Mouse (Mus musculus): ENCODE measurements at regions not wholly inside any gene's neighbourhood (a gene's known extent, or its start where the extent isn't known, plus 50 kb on each side); places are given as distances from the start of the nearest gene placed in this dataset.

GRCm38 (mm10) chr4:114665684-114666083, 155.8 kb upstream of the Gm12830 start:
- peaks cover 52% of the 10 kb centered on the region for H3K27me3 ChIP-seq (ENCODE audit: control insufficient read depth, insufficient read depth, low read length)
- H3K36me3 ChIP-seq (ENCODE audit: control insufficient read depth, insufficient read depth), result no peaks in the 10 kb centered on the region
- H3K9ac ChIP-seq (ENCODE audit: low read length), result peak overlapping the region; percentile 6; the same call in 1 of the 2 replicates
- peak overlapping the region; percentile 66 for H3K4me2 ChIP-seq (ENCODE audit: low read depth, low read length)
- peak overlapping the region; percentile 42 for H3K4me3 ChIP-seq (ENCODE audit: low read length)
- ATAC-seq (replicated peaks; ENCODE audit: extremely low read depth, insufficient read depth, low FRiP score), result peak; percentile 52; the same call in 1 of the 2 replicates
- WGBS, result 2% methylated on average over 14 of the region's 14 CpGs
- H3K27ac ChIP-seq (ENCODE audit: low read length), result no peak overlapping the region
- H3K4me1 ChIP-seq (ENCODE audit: control insufficient read depth, insufficient read depth, low read length), result peaks cover 10% of the 10 kb centered on the region
- H3K9me3 ChIP-seq (replicated peaks; ENCODE audit: control insufficient read depth, low read length), result no peaks in the 10 kb centered on the region

DNA sequence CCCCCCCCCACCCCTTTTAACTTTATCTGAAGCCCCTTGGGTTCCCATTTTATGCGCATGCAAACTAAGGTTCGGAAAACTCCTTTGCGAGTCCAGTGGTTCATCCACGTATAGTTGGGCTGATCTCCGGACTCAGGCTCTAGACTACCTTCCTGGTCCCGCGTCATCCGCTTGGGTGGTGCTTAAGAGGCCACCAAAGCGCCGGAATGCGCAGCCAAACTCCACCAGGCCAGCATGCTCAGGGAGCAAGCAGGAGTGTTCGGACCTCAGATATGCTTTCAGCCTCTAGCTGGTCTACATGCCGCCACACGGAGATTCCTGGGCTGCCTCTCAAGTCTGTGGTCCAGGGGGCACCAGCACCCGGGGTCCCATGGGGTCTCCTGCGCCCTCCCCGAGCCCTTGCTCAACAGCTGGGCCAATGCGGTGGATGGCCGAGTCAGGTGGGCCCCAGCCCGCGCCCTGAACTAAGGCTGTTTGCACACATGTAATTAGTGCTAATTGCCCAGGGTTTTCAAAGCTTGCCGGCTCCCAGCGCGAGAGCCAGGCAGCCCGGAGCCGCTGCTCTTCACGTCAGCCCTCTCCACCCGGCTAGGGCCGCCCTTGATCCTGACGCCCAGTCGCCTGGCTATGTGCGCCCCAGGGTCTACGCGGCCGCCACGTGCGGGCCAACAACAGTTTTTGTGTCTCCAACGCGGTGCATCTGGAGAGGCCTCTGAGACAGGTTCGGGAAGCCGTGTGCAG, 155.1 kb upstream of the Gm12830 start:
- H3K27me3 ChIP-seq (ENCODE audit: control insufficient read depth, insufficient read depth, low read length), result peaks cover 52% of the 10 kb centered on the region
- no peaks in the 10 kb centered on the region for H3K36me3 ChIP-seq (ENCODE audit: control insufficient read depth, insufficient read depth)
- peak overlapping the region; percentile 66 for H3K4me2 ChIP-seq (ENCODE audit: low read depth, low read length)
- H3K4me3 ChIP-seq (ENCODE audit: low read length), result peak overlapping the region; percentile 42
- peak; percentile 45; the same call in 1 of the 2 replicates for ATAC-seq (replicated peaks; ENCODE audit: extremely low read depth, insufficient read depth, low FRiP score)
- H3K9me3 ChIP-seq (replicated peaks; ENCODE audit: control insufficient read depth, low read length), result no peaks in the 10 kb centered on the region
- H3K27ac ChIP-seq (ENCODE audit: low read length), result no peak overlapping the region
- WGBS, result 6% methylated on average over 41 of the region's 41 CpGs
- peaks cover 10% of the 10 kb centered on the region for H3K4me1 ChIP-seq (ENCODE audit: control insufficient read depth, insufficient read depth, low read length)
- H3K9ac ChIP-seq (ENCODE audit: low read length), result peak overlapping the region; percentile 46

DNA sequence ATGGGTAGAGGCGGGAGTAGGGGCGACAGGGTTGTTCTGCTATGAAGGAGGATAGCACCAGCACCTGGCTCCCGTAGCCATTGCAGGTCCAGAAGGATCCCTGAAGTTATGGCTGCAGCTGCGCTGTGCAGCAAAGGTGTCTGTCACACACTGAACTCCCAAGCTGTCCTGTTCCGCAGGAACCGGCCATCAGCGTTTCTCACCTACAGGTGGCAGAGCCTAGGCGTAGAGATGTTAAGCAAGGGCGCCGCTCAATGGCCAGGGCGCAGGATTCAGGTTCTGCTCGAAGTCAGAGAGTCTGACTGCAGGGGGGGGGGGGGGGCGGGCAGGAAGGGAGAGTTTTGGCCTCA, 154.6 kb upstream of the Gm12830 start:
- Histone ChIP-seq H3K9me3 (replicated peaks; ENCODE audit: control insufficient read depth, low read length) (no peaks in the 10 kb centered on the region), H3K4me2 (ENCODE audit: low read depth, low read length) (peak overlapping the region; percentile 66)
- 0 out of 2 replicates have a peak, but pooled peaks have one; percentile 11 for ATAC-seq (replicated peaks; ENCODE audit: extremely low read depth, insufficient read depth, low FRiP score)

DNA sequence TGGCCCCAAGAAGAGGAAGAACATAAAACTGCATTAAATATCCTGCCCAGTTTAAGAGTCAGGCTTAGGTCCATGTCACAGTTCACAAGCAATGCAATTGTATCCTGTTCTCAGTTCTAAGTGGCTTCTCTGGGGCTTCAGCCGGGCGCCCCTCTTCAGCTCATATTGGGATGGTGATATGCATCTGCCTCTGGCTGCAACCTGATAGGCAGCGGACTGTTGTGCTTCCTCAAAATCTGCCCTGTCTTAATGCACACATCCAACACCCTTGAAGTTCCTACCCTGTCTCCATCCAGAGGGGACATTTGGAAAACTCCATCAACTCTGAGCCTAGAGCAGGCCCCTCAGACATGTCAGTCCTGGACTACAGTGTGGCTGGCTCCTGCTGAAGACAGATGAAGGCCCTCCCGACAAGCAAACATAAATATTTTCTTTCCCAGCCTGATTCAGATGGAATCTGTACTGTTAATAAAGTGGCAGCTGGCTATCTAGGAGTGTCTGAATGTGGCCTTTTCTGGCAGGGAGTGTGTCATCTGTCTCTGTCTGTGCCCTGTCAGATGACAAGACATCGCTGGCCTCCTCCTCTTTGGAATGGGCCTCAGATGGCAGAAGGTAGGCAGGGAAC, 149.3 kb upstream of the Gm12830 start:
- WGBS, result 56% methylated on average over 5 of the region's 5 CpGs
- H3K4me3 ChIP-seq (ENCODE audit: low read length), result no peak overlapping the region
- no peak overlapping the region for H3K4me2 ChIP-seq (ENCODE audit: low read depth, low read length)
- H3K9ac ChIP-seq (ENCODE audit: low read length), result no peak overlapping the region
- no peak overlapping the region for H3K27ac ChIP-seq (ENCODE audit: low read length)
- peaks cover 23% of the 10 kb centered on the region for H3K27me3 ChIP-seq (ENCODE audit: control insufficient read depth, insufficient read depth, low read length)
- H3K9me3 ChIP-seq (replicated peaks; ENCODE audit: control insufficient read depth, low read length), result no peaks in the 10 kb centered on the region
- no peaks in the 10 kb centered on the region for H3K36me3 ChIP-seq (ENCODE audit: control insufficient read depth, insufficient read depth)
- no peak for ATAC-seq (replicated peaks; ENCODE audit: extremely low read depth, insufficient read depth, low FRiP score)
- H3K4me1 ChIP-seq (ENCODE audit: control insufficient read depth, insufficient read depth, low read length), result no peaks in the 10 kb centered on the region

More for the DNA sequence above, 154.6 kb upstream of the Gm12830 start:
- H3K36me3 ChIP-seq (ENCODE audit: control insufficient read depth, insufficient read depth), result no peaks in the 10 kb centered on the region
- no peak overlapping the region for H3K27ac ChIP-seq (ENCODE audit: low read length)
- H3K4me3 ChIP-seq (ENCODE audit: low read length), result peak overlapping the region; percentile 42
- H3K9ac ChIP-seq (ENCODE audit: low read length), result peak overlapping the region; percentile 46
- peaks cover 52% of the 10 kb centered on the region for H3K27me3 ChIP-seq (ENCODE audit: control insufficient read depth, insufficient read depth, low read length)
- WGBS, result 8% methylated on average over 12 of the region's 13 CpGs
- H3K4me1 ChIP-seq (ENCODE audit: control insufficient read depth, insufficient read depth, low read length), result peaks cover 10% of the 10 kb centered on the region

GRCm38 (mm10) chr4:114676908-114677898, 144.3 kb upstream of the Gm12830 start:
- no peaks in the 10 kb centered on the region for H3K4me1 ChIP-seq (ENCODE audit: control insufficient read depth, insufficient read depth, low read length)
- no peaks in the 10 kb centered on the region for H3K36me3 ChIP-seq (ENCODE audit: control insufficient read depth, insufficient read depth)
- H3K27ac ChIP-seq (ENCODE audit: low read length), result no peak overlapping the region
- H3K9ac ChIP-seq (ENCODE audit: low read length), result no peak overlapping the region
- 79% methylated on average over 13 of the region's 13 CpGs for WGBS
- H3K4me2 ChIP-seq (ENCODE audit: low read depth, low read length), result no peak overlapping the region
- H3K9me3 ChIP-seq (replicated peaks; ENCODE audit: control insufficient read depth, low read length), result no peaks in the 10 kb centered on the region
- peaks cover 6% of the 10 kb centered on the region; the same call in 1 of the 2 replicates for H3K27me3 ChIP-seq (ENCODE audit: control insufficient read depth, insufficient read depth, low read length)
- no peak overlapping the region for H3K4me3 ChIP-seq (ENCODE audit: low read length)
- ATAC-seq (replicated peaks; ENCODE audit: extremely low read depth, insufficient read depth, low FRiP score), result no peak

DNA sequence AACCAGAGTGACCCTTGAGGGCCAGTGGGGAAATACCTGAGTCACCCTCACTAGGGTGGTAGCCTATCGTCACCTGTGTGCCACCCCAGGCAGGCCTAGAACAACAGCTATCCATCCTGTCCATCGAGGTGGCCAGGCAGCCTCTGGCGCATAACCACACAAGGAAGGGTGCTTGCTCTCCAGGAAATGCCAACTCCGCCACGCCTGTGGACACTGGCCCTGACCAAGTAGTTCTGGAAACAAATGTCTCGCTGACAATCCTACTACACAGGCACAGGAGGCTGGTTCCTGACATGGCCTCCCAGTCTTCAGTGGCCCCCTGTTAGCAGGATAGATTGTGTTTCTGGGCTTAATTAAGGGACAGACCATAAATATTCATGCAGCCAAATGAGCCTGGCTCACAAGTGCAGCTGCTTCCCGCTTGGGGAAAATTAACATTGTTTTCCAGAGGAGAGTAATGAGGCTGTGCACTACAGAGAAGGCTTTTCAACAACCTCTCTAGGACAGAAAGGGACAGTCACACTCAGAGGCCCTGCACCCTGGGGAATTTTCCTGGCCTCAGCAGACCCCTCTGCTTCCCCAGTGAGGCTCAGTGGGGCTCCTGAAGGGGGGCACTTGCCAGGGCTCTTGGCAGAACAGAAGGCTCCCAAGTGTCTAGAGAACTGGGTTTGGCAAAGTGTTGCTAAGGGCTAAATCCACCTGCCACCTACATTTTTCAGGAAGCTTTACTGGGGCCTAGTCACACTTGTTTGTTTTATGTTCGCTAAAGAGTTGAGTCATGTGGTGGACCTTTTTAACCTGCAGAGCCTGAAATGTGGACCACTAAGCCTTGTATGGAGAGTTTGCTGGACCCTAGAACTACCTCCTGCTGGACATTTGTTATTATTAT, 143.2 kb upstream of the Gm12830 start:
- no peak overlapping the region for H3K4me2 ChIP-seq (ENCODE audit: low read depth, low read length)
- H3K4me1 ChIP-seq (ENCODE audit: control insufficient read depth, insufficient read depth, low read length), result no peaks in the 10 kb centered on the region
- H3K9me3 ChIP-seq (replicated peaks; ENCODE audit: control insufficient read depth, low read length), result no peaks in the 10 kb centered on the region
- no peak overlapping the region for H3K27ac ChIP-seq (ENCODE audit: low read length)
- no peaks in the 10 kb centered on the region for H3K36me3 ChIP-seq (ENCODE audit: control insufficient read depth, insufficient read depth)
- H3K27me3 ChIP-seq (ENCODE audit: control insufficient read depth, insufficient read depth, low read length), result peaks cover 6% of the 10 kb centered on the region; the same call in 1 of the 2 replicates
- H3K4me3 ChIP-seq (ENCODE audit: low read length), result no peak overlapping the region
- ATAC-seq (replicated peaks; ENCODE audit: extremely low read depth, insufficient read depth, low FRiP score), result no peak
- WGBS, result 73% methylated on average over 8 of the region's 8 CpGs
- no peak overlapping the region for H3K9ac ChIP-seq (ENCODE audit: low read length)

GRCm38 (mm10) chr4:114680360-114680759, 141.2 kb upstream of the Gm12830 start:
- WGBS, result 17% methylated on average over 6 of the region's 6 CpGs
- peaks cover 9% of the 10 kb centered on the region; the same call in 1 of the 2 replicates for H3K27me3 ChIP-seq (ENCODE audit: control insufficient read depth, insufficient read depth, low read length)
- H3K4me1 ChIP-seq (ENCODE audit: control insufficient read depth, insufficient read depth, low read length), result no peaks in the 10 kb centered on the region
- no peak overlapping the region for H3K4me2 ChIP-seq (ENCODE audit: low read depth, low read length)
- ATAC-seq (replicated peaks; ENCODE audit: extremely low read depth, insufficient read depth, low FRiP score), result no peak
- H3K36me3 ChIP-seq (ENCODE audit: control insufficient read depth, insufficient read depth), result no peaks in the 10 kb centered on the region
- H3K27ac ChIP-seq (ENCODE audit: low read length), result no peak overlapping the region
- H3K4me3 ChIP-seq (ENCODE audit: low read length), result no peak overlapping the region
- no peaks in the 10 kb centered on the region for H3K9me3 ChIP-seq (replicated peaks; ENCODE audit: control insufficient read depth, low read length)
- H3K9ac ChIP-seq (ENCODE audit: low read length), result no peak overlapping the region

- WGBS, result 62% methylated on average over 7 of the region's 7 CpGs
- Histone ChIP-seq H3K4me3 (ENCODE audit: low read length) (no peak overlapping the region), H3K27ac (ENCODE audit: low read length) (no peak overlapping the region), H3K27me3 (ENCODE audit: control insufficient read depth, insufficient read depth, low read length) (peaks cover 14% of the 10 kb centered on the region; the same call in 1 of the 2 replicates), H3K9me3 (replicated peaks; ENCODE audit: control insufficient read depth, low read length) (no peaks in the 10 kb centered on the region), H3K9ac (ENCODE audit: low read length) (no peak overlapping the region), H3K4me1 (ENCODE audit: control insufficient read depth, insufficient read depth, low read length) (no peaks in the 10 kb centered on the region), H3K36me3 (ENCODE audit: control insufficient read depth, insufficient read depth) (no peaks in the 10 kb centered on the region), H3K4me2 (ENCODE audit: low read depth, low read length) (no peak overlapping the region)
- no peak for ATAC-seq (replicated peaks; ENCODE audit: extremely low read depth, insufficient read depth, low FRiP score)
Observed at GRCm38 (mm10) chr4:114682955-114683354, 138.6 kb upstream of the Gm12830 start.

All from heart, embryonic 16.5 days (tissue).